Mouse (Mus musculus) testis, adult 2 months (tissue): Measurements from ENCODE around the gene Atp1a2.

Experiments
- CTCF ChIP-seq: fragments of 200-500 bp; IDR thresholded peaks from 2 replicates; pipeline ENCODE4 v1.5.1; 2012; ENCODE audit warnings: low read depth, mild to moderate bottlenecking, inconsistent platforms, low read length, moderate library complexity; ENCODE audit not compliant: control insufficient read depth, insufficient read depth, insufficient replicate concordance
- POLR2A ChIP-seq: fragments of 200-500 bp; IDR thresholded peaks from 2 replicates; pipeline ENCODE4 v1.6.1; 2012; ENCODE audit warnings: low read depth, mild to moderate bottlenecking, inconsistent platforms, low read length, moderate library complexity; ENCODE audit not compliant: control insufficient read depth

DNA sequence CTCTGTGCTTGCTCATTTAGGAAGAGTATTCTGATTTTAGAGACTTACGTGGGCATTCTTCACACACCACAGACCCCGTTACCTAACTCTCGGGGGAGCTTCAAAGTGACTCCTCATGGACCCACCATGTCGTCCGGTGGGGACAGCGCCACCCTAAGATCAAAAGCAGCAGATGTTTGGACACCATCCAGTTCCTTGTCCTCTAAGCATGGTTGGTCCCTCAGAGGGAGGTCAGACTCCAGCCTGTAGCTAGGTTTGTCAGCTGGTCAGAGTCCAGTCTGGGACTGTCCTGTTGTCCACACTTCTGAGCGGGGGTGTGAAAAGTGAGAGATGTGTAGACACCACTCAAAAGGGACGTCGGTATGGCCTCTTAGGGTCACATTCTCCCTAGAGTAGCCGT is 48.8 kb upstream of the Atp1a2 start:
- TF ChIP-seq POLR2A (no peak), CTCF (no peak)
